Mouse (Mus musculus) midbrain, embryonic 11.5 days (tissue): ENCODE data around the gene Crebl2. TPM values are rescaled to one million over a fixed set of nuclear protein-coding genes. Genes with fewer than 3 reads are reported as not detected.

ENCODE experiments used
- ATAC-seq: fragments of 200-750 bp; cut with Nextera tagmentation; 2 replicates; pipeline ENCODE4 v1.8.0; 2017; ENCODE audit warnings: moderate TSS enrichment, moderate library complexity; ENCODE audit not compliant: low FRiP score
- DNase-seq: peaks from one replicate; pipeline ENCODE4 v3.0.0; 2015; ENCODE audit warnings: low spot score; ENCODE audit errors: missing footprints
- H3K27ac ChIP-seq: fragments of 300-500 bp; sonication (generic); 2 replicates; pipeline ENCODE4 v1.5.1; 2014; ENCODE audit warnings: low read depth, low read length
- H3K27me3 ChIP-seq: fragments of 300-500 bp; sonication (generic); 2 replicates; pipeline ENCODE4 v1.6.1; 2014; ENCODE audit warnings: mild to moderate bottlenecking, low read length, moderate library complexity, mixed read lengths; ENCODE audit not compliant: control insufficient read depth, insufficient read depth
- H3K36me3 ChIP-seq: fragments of 300-500 bp; sonication (generic); 2 replicates; pipeline ENCODE4 v1.6.1; 2014; ENCODE audit warnings: mild to moderate bottlenecking, low read length, moderate library complexity, mixed read lengths; ENCODE audit not compliant: control insufficient read depth, insufficient read depth
- H3K4me1 ChIP-seq: fragments of 300-500 bp; sonication (generic); 2 replicates; pipeline ENCODE4 v1.6.1; 2014; ENCODE audit warnings: low read length; ENCODE audit not compliant: control insufficient read depth, insufficient read depth
- H3K4me2 ChIP-seq: fragments of 300-500 bp; sonication (generic); 2 replicates; pipeline ENCODE4 v1.6.1; 2014; ENCODE audit warnings: mild to moderate bottlenecking, moderate library complexity
- H3K4me3 ChIP-seq: fragments of 300-500 bp; sonication (generic); 2 replicates; pipeline ENCODE4 v1.5.1; 2014; ENCODE audit warnings: low read depth, low read length
- H3K9ac ChIP-seq: fragments of 300-500 bp; sonication (generic); 2 replicates; pipeline ENCODE4 v1.6.1; 2014; ENCODE audit warnings: low read length
- H3K9me3 ChIP-seq: fragments of 300-500 bp; sonication (generic); 2 replicates; pipeline ENCODE4 v1.6.1; 2016; ENCODE audit warnings: low read length; ENCODE audit not compliant: control insufficient read depth
- WGBS: fragments of 180-500 bp; shearing (Covaris S2); extraction: QIAGEN DNeasy Blood & Tissue Kit; methylation state at CpG from one replicate; pipeline ENCODE4 v1.1.7; 2014; 5-methylcytosine and 5-hydroxymethylcytosine counted together
- polyA plus RNA-seq: library from polyadenylated mRNA; unstranded; fragments of >200 nt; fragmentation: Nextera tagmentation; extraction: Ambion mirVana; gene quantifications from 2 replicates; pipeline ENCODE4 v1.2.1, GENCODE M21; 2014

The Crebl2 gene
- polyA plus RNA-seq, 1 experiment from 2014 or later = 0.92 TPM

- no peaks in the 10 kb centered on the region for H3K36me3 ChIP-seq
- peaks cover 13% of the 10 kb centered on the region for H3K4me1 ChIP-seq
- H3K9me3 ChIP-seq = no peaks in the 10 kb centered on the region
- no peak overlapping the region for H3K4me3 ChIP-seq
- H3K27ac ChIP-seq = no peak overlapping the region
- no peaks in the 10 kb centered on the region for H3K27me3 ChIP-seq
- 74% methylated on average over 4 of the region's 4 CpGs for WGBS
- no peak overlapping the region for H3K4me2 ChIP-seq
- ATAC-seq (no peak), DNase-seq (no peak)
- no peak overlapping the region for H3K9ac ChIP-seq
These were observed 30.3 kb downstream of the Crebl2 start for GRCm38 (mm10) chr6:134860275-134860674.

DNA sequence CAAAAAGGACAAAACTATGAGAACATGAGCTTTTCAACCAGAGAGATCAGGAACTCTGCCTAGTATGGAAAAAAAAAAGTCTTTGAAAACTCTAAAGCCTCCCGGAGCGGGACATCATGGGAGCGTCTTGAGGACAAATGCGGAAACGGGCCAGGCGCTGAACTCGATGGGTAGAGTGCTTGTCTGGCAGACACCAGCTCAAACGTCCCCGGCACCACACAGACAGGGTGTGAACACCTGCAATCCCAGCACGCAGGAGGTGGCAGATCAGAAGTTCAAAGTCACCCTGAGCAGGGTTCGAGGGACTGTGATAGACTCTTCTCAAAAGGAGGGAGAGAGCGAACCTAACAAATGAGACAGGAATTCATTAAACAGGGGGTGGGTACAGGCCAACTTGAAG lies 31.4 kb downstream of the Crebl2 start:
- Histone ChIP-seq H3K27ac (no peak overlapping the region), H3K9me3 (no peaks in the 10 kb centered on the region), H3K9ac (no peak overlapping the region), H3K36me3 (no peaks in the 10 kb centered on the region; the same call in 1 of the 2 replicates), H3K4me2 (no peak overlapping the region), H3K4me1 (peaks cover 13% of the 10 kb centered on the region), H3K4me3 (no peak overlapping the region), H3K27me3 (no peaks in the 10 kb centered on the region)
- WGBS = 90% methylated on average over 12 of the region's 12 CpGs
- ATAC-seq (no peak), DNase-seq (peak; percentile 51)

- Histone ChIP-seq H3K9me3 (no peaks in the 10 kb centered on the region), H3K9ac (peak overlapping the region; percentile 38; the same call in 1 of the 2 replicates)
These were observed 32.7 kb downstream of the Crebl2 start for GRCm38 (mm10) chr6:134862671-134863104.

GRCm38 (mm10) chr6:134863146-134863545 lies 33.2 kb downstream of the Crebl2 start:
- peak; percentile 93 for ATAC-seq
- under 1% methylated on average over 19 of the region's 19 CpGs for WGBS
- H3K9ac ChIP-seq = peak overlapping the region; percentile 47

More at GRCm38 (mm10) chr6:134862671-134863104, 32.7 kb downstream of the Crebl2 start:
- peaks cover 13% of the 10 kb centered on the region for H3K4me1 ChIP-seq
- peaks cover 5% of the 10 kb centered on the region for H3K36me3 ChIP-seq
- no peak for DNase-seq
- no peaks in the 10 kb centered on the region for H3K27me3 ChIP-seq
- ATAC-seq = peak; percentile 87
- WGBS = 16% methylated on average over 13 of the region's 13 CpGs
- peak overlapping the region; percentile 54 for H3K4me2 ChIP-seq
- peak overlapping the region; percentile 28 for H3K4me3 ChIP-seq
- H3K27ac ChIP-seq = peak overlapping the region; percentile 57

DNA sequence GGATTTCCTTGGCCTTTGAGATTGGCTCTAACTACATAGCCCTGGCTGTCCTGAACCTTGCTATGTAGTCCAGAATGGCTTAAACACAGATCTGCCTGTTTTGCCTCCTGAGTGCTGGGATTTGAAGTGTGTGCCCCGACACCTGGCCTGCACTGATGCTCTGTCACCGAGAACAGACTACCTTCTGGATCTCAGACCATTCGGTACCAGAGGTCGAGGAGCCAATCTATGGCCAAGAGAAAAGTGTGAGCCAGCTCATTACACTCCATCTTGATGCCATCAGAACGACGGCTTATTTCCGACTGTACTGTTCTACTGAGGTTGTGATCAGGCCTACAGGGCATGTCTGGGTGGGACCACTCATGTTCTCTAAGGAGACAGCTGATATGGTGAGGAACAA lies 36.2 kb downstream of the Crebl2 start:
- no peak for DNase-seq
- H3K27ac ChIP-seq = no peak overlapping the region
- no peak overlapping the region for H3K4me2 ChIP-seq
- H3K9ac ChIP-seq = no peak overlapping the region
- H3K36me3 ChIP-seq = peaks cover 25% of the 10 kb centered on the region
- no peaks in the 10 kb centered on the region for H3K27me3 ChIP-seq
- WGBS = 93% methylated on average over 7 of the region's 7 CpGs
- no peaks in the 10 kb centered on the region for H3K9me3 ChIP-seq
- H3K4me1 ChIP-seq = peaks cover 13% of the 10 kb centered on the region
- no peak overlapping the region for H3K4me3 ChIP-seq
- no peak for ATAC-seq

More at GRCm38 (mm10) chr6:134863146-134863545, 33.2 kb downstream of the Crebl2 start:
- Histone ChIP-seq H3K27me3 (no peaks in the 10 kb centered on the region), H3K36me3 (peaks cover 6% of the 10 kb centered on the region), H3K9me3 (no peaks in the 10 kb centered on the region), H3K4me1 (peaks cover 13% of the 10 kb centered on the region), H3K4me3 (peak overlapping the region; percentile 28), H3K27ac (peak overlapping the region; percentile 57), H3K4me2 (peak overlapping the region; percentile 54)
- peak; percentile 100 for DNase-seq

GRCm38 (mm10) chr6:134867325-134867724 lies 37.4 kb downstream of the Crebl2 start:
- no peak for DNase-seq
- H3K9me3 ChIP-seq = no peaks in the 10 kb centered on the region
- WGBS = 87% methylated on average over 3 of the region's 3 CpGs
- no peak overlapping the region for H3K4me3 ChIP-seq
- peaks cover 29% of the 10 kb centered on the region for H3K36me3 ChIP-seq
- H3K9ac ChIP-seq = no peak overlapping the region
- H3K4me1 ChIP-seq = peaks cover 7% of the 10 kb centered on the region
- no peak overlapping the region for H3K4me2 ChIP-seq
- no peaks in the 10 kb centered on the region for H3K27me3 ChIP-seq
- no peak overlapping the region for H3K27ac ChIP-seq
- ATAC-seq = no peak

DNA sequence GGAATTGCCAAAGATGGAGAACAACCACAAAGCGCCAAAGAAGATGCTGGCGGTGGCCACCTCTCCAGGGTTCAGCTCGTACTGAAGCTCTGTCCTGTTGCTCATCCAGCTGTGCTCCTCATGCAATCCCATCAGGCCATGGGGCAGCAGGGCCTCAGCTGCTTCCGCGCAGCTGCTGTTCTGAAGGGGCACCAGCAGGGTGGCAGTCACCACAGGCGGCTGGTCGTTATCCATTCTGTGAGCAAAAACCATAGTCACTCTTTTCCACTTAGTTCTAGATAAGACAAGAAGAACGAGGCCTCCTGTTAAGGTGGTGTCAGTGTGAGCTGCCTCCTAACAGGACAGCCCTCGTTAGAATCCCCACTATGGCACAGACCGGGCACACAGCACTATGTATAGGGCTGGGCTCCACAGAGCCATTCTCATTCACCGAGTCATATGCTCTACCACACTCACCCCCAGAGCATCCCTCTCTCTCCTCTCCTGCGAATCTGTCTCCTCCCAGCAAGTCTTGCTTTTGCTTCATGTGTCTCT lies 40.3 kb downstream of the Crebl2 start:
- Histone ChIP-seq H3K4me1 (no peaks in the 10 kb centered on the region), H3K27ac (no peak overlapping the region), H3K9ac (no peak overlapping the region), H3K27me3 (no peaks in the 10 kb centered on the region), H3K4me3 (no peak overlapping the region), H3K36me3 (peaks cover 29% of the 10 kb centered on the region), H3K9me3 (no peaks in the 10 kb centered on the region), H3K4me2 (no peak overlapping the region)
- 92% methylated on average over 12 of the region's 12 CpGs for WGBS
- DNase-seq = no peak
- no peak for ATAC-seq

GRCm38 (mm10) chr6:134870887-134871286 lies 40.9 kb downstream of the Crebl2 start:
- DNase-seq (no peak), ATAC-seq (no peak)
- H3K27ac ChIP-seq = no peak overlapping the region
- peaks cover 29% of the 10 kb centered on the region for H3K36me3 ChIP-seq
- no peaks in the 10 kb centered on the region for H3K9me3 ChIP-seq
- no peaks in the 10 kb centered on the region for H3K4me1 ChIP-seq
- WGBS = 94% methylated on average over 4 of the region's 4 CpGs
- H3K9ac ChIP-seq = no peak overlapping the region
- no peak overlapping the region for H3K4me2 ChIP-seq
- no peak overlapping the region for H3K4me3 ChIP-seq
- no peaks in the 10 kb centered on the region for H3K27me3 ChIP-seq

DNA sequence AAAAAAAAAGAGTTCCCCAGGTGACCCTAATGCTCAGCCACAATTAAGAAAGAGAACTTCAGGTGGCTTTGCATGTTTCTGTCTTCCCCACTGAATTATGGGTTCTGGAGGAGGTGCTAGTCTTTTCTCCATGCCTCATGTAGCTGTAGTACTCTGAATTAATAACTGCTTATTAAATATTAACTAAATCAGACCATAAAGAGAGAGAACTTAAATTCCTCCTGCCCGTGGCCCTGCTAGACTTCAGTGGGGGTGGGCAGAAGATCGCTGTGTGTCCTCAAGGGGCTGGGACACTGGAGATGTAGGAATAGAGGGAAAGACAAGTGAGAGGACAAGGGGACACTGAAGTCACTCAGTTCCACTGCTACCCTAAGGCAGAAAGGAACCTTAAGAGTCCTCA lies 42.3 kb downstream of the Crebl2 start:
- Histone ChIP-seq H3K4me1 (no peaks in the 10 kb centered on the region), H3K27me3 (no peaks in the 10 kb centered on the region), H3K9ac (no peak overlapping the region), H3K4me3 (no peak overlapping the region), H3K9me3 (no peaks in the 10 kb centered on the region), H3K36me3 (peaks cover 28% of the 10 kb centered on the region), H3K27ac (no peak overlapping the region), H3K4me2 (no peak overlapping the region)
- ATAC-seq = no peak
- 96% methylated on average over 2 of the region's 2 CpGs for WGBS
- no peak for DNase-seq
